Mouse (Mus musculus): ENCODE measurements around the gene Mgmt. TPM values are rescaled to one million over a fixed set of nuclear protein-coding genes. Genes with fewer than 3 reads are reported as not detected.

The Mgmt gene
- total and polyA plus RNA-seq, 2 experiments from 2014 or later = 5.4 to 6.4 TPM

DNA sequence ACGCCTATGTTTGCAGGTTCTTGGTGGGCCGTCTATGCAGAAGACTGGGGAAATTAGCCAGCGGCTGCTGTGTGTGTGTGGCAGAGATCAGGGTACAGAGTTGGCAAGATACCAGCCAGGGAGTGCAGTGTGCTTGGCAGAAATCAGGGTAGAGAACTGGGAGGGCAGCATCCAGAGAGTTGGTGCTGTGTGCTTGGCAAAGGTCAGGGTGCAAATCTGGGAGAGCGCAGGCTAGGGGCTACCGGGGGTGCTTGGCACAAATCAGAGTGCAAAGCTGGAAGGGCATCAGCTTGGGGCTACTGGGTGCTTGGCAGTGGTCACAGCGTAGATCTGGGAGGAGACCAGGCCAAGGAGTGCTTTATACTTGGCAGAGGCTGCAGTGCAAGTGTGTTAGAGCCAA, 175.4 kb downstream of the Mgmt start:
- Histone ChIP-seq H3K4me2 (ENCODE audit: low read depth, low read length) (no peak overlapping the region), H3K9ac (replicated peaks; ENCODE audit: low read depth, low read length) (no peak overlapping the region), H3K4me3 (ENCODE audit: low read depth, low read length) (no peak overlapping the region), H3K27ac (ENCODE audit: low read depth) (no peak overlapping the region), H3K9me3 (replicated peaks; ENCODE audit: control insufficient read depth, low read length) (no peaks in the 10 kb centered on the region), H3K27me3 (ENCODE audit: control insufficient read depth, insufficient read depth, low read length) (no peaks in the 10 kb centered on the region), H3K4me1 (ENCODE audit: control insufficient read depth, insufficient read depth) (peaks cover 5% of the 10 kb centered on the region; the same call in 1 of the 2 replicates), H3K36me3 (replicated peaks; ENCODE audit: control insufficient read depth, insufficient read depth, low read length) (no peaks in the 10 kb centered on the region)
- WGBS = 61% methylated on average over 6 of the region's 6 CpGs
- ATAC-seq (ENCODE audit: insufficient read depth, low read depth) (no peak), DNase-seq (ENCODE audit: low spot score) (no peak)
- TF ChIP-seq EP300 (IDR thresholded peaks at IDR 0.05; ENCODE audit: low read depth) (no peak), CTCF (IDR thresholded peaks at IDR 0.05; ENCODE audit: low read depth) (no peak)

DNA sequence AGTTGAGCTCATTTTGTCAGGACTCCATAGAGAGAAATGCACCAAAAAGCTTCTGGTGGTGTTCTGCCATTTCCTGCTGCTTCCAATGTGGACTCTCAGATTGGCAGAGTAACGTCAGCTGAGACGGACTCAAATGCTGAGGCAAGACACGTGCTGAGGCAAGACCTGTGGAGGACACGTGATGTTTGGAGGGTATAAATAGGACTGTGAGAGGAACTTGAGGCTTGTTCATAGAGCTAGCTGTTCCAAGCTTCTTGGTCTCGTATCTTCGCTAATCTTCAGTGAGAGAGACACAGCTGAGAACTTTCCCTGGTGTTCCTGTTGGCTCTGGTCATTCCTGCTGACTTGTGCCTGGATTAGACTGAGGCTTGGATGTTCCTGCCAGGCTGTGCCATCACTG, 176.9 kb downstream of the Mgmt start:
- no peak overlapping the region for H3K9ac ChIP-seq (replicated peaks; ENCODE audit: low read depth, low read length)
- no peak for DNase-seq (ENCODE audit: low spot score)
- H3K36me3 ChIP-seq (replicated peaks; ENCODE audit: control insufficient read depth, insufficient read depth, low read length) = no peaks in the 10 kb centered on the region
- no peak overlapping the region for H3K27ac ChIP-seq (ENCODE audit: low read depth)
- no peak for ATAC-seq (ENCODE audit: insufficient read depth, low read depth)
- peaks cover 5% of the 10 kb centered on the region; the same call in 1 of the 2 replicates for H3K4me1 ChIP-seq (ENCODE audit: control insufficient read depth, insufficient read depth)
- no peak overlapping the region for H3K4me3 ChIP-seq (ENCODE audit: low read depth, low read length)
- TF ChIP-seq EP300 (IDR thresholded peaks at IDR 0.05; ENCODE audit: low read depth) = no peak
- TF ChIP-seq CTCF (IDR thresholded peaks at IDR 0.05; ENCODE audit: low read depth) = no peak
- 64% methylated on average over 6 of the region's 6 CpGs for WGBS
- no peak overlapping the region for H3K4me2 ChIP-seq (ENCODE audit: low read depth, low read length)
- no peaks in the 10 kb centered on the region for H3K9me3 ChIP-seq (replicated peaks; ENCODE audit: control insufficient read depth, low read length)
- no peaks in the 10 kb centered on the region for H3K27me3 ChIP-seq (ENCODE audit: control insufficient read depth, insufficient read depth, low read length)

- DNase-seq (ENCODE audit: low spot score) (no peak), ATAC-seq (ENCODE audit: insufficient read depth, low read depth) (no peak)
- H3K27me3 ChIP-seq (ENCODE audit: control insufficient read depth, insufficient read depth, low read length) = no peaks in the 10 kb centered on the region
- TF ChIP-seq EP300 (IDR thresholded peaks at IDR 0.05; ENCODE audit: low read depth) (no peak), CTCF (IDR thresholded peaks at IDR 0.05; ENCODE audit: low read depth) (no peak)
- peaks cover 5% of the 10 kb centered on the region; the same call in 1 of the 2 replicates for H3K4me1 ChIP-seq (ENCODE audit: control insufficient read depth, insufficient read depth)
- no peak overlapping the region for H3K27ac ChIP-seq (ENCODE audit: low read depth)
- H3K9ac ChIP-seq (replicated peaks; ENCODE audit: low read depth, low read length) = no peak overlapping the region
- no peaks in the 10 kb centered on the region for H3K36me3 ChIP-seq (replicated peaks; ENCODE audit: control insufficient read depth, insufficient read depth, low read length)
- H3K4me2 ChIP-seq (ENCODE audit: low read depth, low read length) = no peak overlapping the region
- no peaks in the 10 kb centered on the region for H3K9me3 ChIP-seq (replicated peaks; ENCODE audit: control insufficient read depth, low read length)
- H3K4me3 ChIP-seq (ENCODE audit: low read depth, low read length) = no peak overlapping the region
- 60% methylated on average over 5 of the region's 5 CpGs for WGBS
Measured at GRCm38 (mm10) chr7:137073878-137074277, 179.5 kb downstream of the Mgmt start.

DNA sequence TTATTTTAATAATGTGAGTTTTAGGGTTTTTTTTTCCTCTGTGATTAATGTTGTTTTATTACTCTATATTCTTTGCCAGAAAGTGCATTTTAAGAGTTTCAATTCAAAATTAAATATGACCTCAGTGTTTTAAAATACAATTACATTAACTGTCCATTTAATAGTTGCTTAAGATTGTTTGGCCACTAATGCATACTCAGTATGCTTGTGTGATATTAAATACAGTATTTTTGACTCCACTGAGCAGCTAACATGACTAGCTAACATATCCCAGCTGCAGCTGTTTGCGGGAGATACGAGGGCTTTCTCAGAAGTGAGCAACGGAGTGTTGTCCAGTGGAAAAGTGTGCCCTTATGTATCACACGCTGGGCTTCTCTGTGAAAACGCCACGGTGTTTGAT, 179.9 kb downstream of the Mgmt start:
- no peak for TF ChIP-seq EP300 (IDR thresholded peaks at IDR 0.05; ENCODE audit: low read depth)
- TF ChIP-seq CTCF (IDR thresholded peaks at IDR 0.05; ENCODE audit: low read depth) = no peak
- no peaks in the 10 kb centered on the region for H3K9me3 ChIP-seq (replicated peaks; ENCODE audit: control insufficient read depth, low read length)
- no peak overlapping the region for H3K27ac ChIP-seq (ENCODE audit: low read depth)
- peaks cover 5% of the 10 kb centered on the region; the same call in 1 of the 2 replicates for H3K4me1 ChIP-seq (ENCODE audit: control insufficient read depth, insufficient read depth)
- H3K4me2 ChIP-seq (ENCODE audit: low read depth, low read length) = no peak overlapping the region
- ATAC-seq (ENCODE audit: insufficient read depth, low read depth) (no peak), DNase-seq (ENCODE audit: low spot score) (no peak)
- H3K36me3 ChIP-seq (replicated peaks; ENCODE audit: control insufficient read depth, insufficient read depth, low read length) = no peaks in the 10 kb centered on the region
- H3K4me3 ChIP-seq (ENCODE audit: low read depth, low read length) = no peak overlapping the region
- 74% methylated on average over 6 of the region's 6 CpGs for WGBS
- no peak overlapping the region for H3K9ac ChIP-seq (replicated peaks; ENCODE audit: low read depth, low read length)
- no peaks in the 10 kb centered on the region for H3K27me3 ChIP-seq (ENCODE audit: control insufficient read depth, insufficient read depth, low read length)

- no peak for ATAC-seq (ENCODE audit: insufficient read depth, low read depth)
- Histone ChIP-seq H3K4me1 (ENCODE audit: control insufficient read depth, insufficient read depth) (no peaks in the 10 kb centered on the region), H3K4me3 (ENCODE audit: low read depth, low read length) (no peak overlapping the region), H3K9me3 (replicated peaks; ENCODE audit: control insufficient read depth, low read length) (no peaks in the 10 kb centered on the region), H3K4me2 (ENCODE audit: low read depth, low read length) (no peak overlapping the region), H3K9ac (replicated peaks; ENCODE audit: low read depth, low read length) (no peak overlapping the region), H3K36me3 (replicated peaks; ENCODE audit: control insufficient read depth, insufficient read depth, low read length) (no peaks in the 10 kb centered on the region), H3K27me3 (ENCODE audit: control insufficient read depth, insufficient read depth, low read length) (no peaks in the 10 kb centered on the region), H3K27ac (ENCODE audit: low read depth) (no peak overlapping the region)
- DNase-seq (ENCODE audit: low spot score) = no peak
- TF ChIP-seq EP300 (IDR thresholded peaks at IDR 0.05; ENCODE audit: low read depth) = no peak
- TF ChIP-seq CTCF (IDR thresholded peaks at IDR 0.05; ENCODE audit: low read depth) = no peak
- WGBS = 82% methylated on average over 1 of the region's 1 CpGs
Measured at GRCm38 (mm10) chr7:137075301-137075700, 180.9 kb downstream of the Mgmt start.

DNA sequence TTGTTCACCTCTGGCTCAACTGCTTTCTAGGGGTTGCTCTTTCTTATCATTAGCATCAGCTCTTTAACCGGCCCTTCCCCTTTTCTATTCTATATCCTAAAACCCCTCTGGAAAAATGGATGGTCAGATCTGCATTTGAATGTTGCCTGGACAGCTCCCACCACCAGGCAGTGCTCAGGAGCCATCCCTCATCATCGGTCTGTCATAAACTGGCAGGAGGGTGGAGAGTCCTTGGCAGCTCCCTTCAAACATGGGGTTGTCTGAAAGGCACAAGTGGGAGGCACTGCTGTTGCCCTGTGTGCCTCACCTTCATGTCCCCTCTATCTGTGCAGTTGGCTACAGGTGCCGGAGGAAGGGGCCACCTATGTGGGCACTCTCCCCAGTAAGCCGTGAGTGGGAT, 185.8 kb downstream of the Mgmt start:
- ATAC-seq (ENCODE audit: insufficient read depth, low read depth) (no peak), DNase-seq (ENCODE audit: low spot score) (no peak)
- 79% methylated on average over 4 of the region's 4 CpGs for WGBS
- TF ChIP-seq CTCF (IDR thresholded peaks at IDR 0.05; ENCODE audit: low read depth) = peak; percentile 6; the same call in 1 of the 2 replicates
- TF ChIP-seq EP300 (IDR thresholded peaks at IDR 0.05; ENCODE audit: low read depth) = no peak
- H3K27ac ChIP-seq (ENCODE audit: low read depth) = no peak overlapping the region
- no peak overlapping the region for H3K4me2 ChIP-seq (ENCODE audit: low read depth, low read length)
- no peaks in the 10 kb centered on the region for H3K9me3 ChIP-seq (replicated peaks; ENCODE audit: control insufficient read depth, low read length)
- H3K4me1 ChIP-seq (ENCODE audit: control insufficient read depth, insufficient read depth) = no peaks in the 10 kb centered on the region
- no peaks in the 10 kb centered on the region for H3K27me3 ChIP-seq (ENCODE audit: control insufficient read depth, insufficient read depth, low read length)
- H3K9ac ChIP-seq (replicated peaks; ENCODE audit: low read depth, low read length) = no peak overlapping the region
- H3K4me3 ChIP-seq (ENCODE audit: low read depth, low read length) = no peak overlapping the region
- no peaks in the 10 kb centered on the region for H3K36me3 ChIP-seq (replicated peaks; ENCODE audit: control insufficient read depth, insufficient read depth, low read length)

Data from heart, postnatal 0 days (tissue).